11 mouse cellular contexts compared by ENCODE assay signal in genomic region chr11:72338437-72338871, GRCm38 (mm10). TPM values are rescaled to one million over a fixed set of nuclear protein-coding genes. Genes with fewer than 3 reads are reported as not detected.
DNase-seq lines count a peak whose midpoint lies in the region; ATAC-seq and TF ChIP-seq lines count a peak whose summit lies in the region.
"Had no signal": no experiment of that assay in that cellular context is flagged by ENCODE, and none has a peak within 500 bp of the region (broad histone marks: within the 10 kb centered on the region; RNA-seq: fewer than 3 reads in every experiment).

No protein-coding gene starts in this region.

- no peak overlapping the region for H3ac ChIP-seq in myocyte (ENCODE audit: control insufficient read depth, insufficient read length)

- H3K9me3 ChIP-seq in embryonic facial prominence, embryonic 10.5 days = no peaks in the 10 kb centered on the region
- H3K9me3 ChIP-seq in hindbrain, postnatal 0 days (ENCODE audit: low read length) = no peaks in the 10 kb centered on the region
- H3K9me3 ChIP-seq: heart, embryonic 15.5 days; liver, embryonic 13.5 days had no signal

- no peak for TF ChIP-seq POLR2A in myocyte (IDR thresholded peaks at IDR 0.05; ENCODE audit: insufficient read length, low read depth)

- no peak overlapping the region for H3K4me2 ChIP-seq in hindbrain, postnatal 0 days (ENCODE audit: low read depth, low read length)
- no peak overlapping the region for H3K4me2 ChIP-seq in myocyte (ENCODE audit: low read depth)
- H3K4me2 ChIP-seq: heart, embryonic 15.5 days; liver, embryonic 13.5 days had no signal

- H3K36me3 ChIP-seq in embryonic facial prominence, embryonic 10.5 days (replicated peaks) = no peaks in the 10 kb centered on the region
- no peaks in the 10 kb centered on the region for H3K36me3 ChIP-seq in hindbrain, postnatal 0 days (ENCODE audit: insufficient read depth, low read length)
- H3K36me3 ChIP-seq in myocyte (ENCODE audit: control insufficient read depth, insufficient read depth) = no peaks in the 10 kb centered on the region
- H3K36me3 ChIP-seq: heart, embryonic 15.5 days; liver, embryonic 13.5 days had no signal

- peaks cover 6% of the 10 kb centered on the region; the same call in 1 of the 2 replicates for H3K27me3 ChIP-seq in embryonic facial prominence, embryonic 10.5 days (replicated peaks; ENCODE audit: low read depth, poor library complexity, severe bottlenecking)
- H3K27me3 ChIP-seq in hindbrain, postnatal 0 days (ENCODE audit: insufficient read depth, low read length) = no peaks in the 10 kb centered on the region
- no peaks in the 10 kb centered on the region for H3K27me3 ChIP-seq in myocyte (ENCODE audit: control insufficient read depth, insufficient read depth, insufficient read length)
- H3K27me3 ChIP-seq: heart, embryonic 15.5 days; liver, embryonic 13.5 days had no signal

- no peak for TF ChIP-seq CTCF in hindbrain, postnatal 0 days (IDR thresholded peaks at IDR 0.05; ENCODE audit: low read depth)

- intact Hi-C loops in left cerebral cortex, postnatal 4 days (cut with DNase I) = no loop called here
- intact Hi-C loops in left cerebral cortex, postnatal 36 days (cut with DNase I) = no loop called here

- peaks cover 13% of the 10 kb centered on the region for H3K4me1 ChIP-seq in embryonic facial prominence, embryonic 10.5 days
- no peaks in the 10 kb centered on the region for H3K4me1 ChIP-seq in hindbrain, postnatal 0 days (ENCODE audit: insufficient read depth, low read length)
- H3K4me1 ChIP-seq: liver, embryonic 13.5 days had no signal

- no peak overlapping the region; the same call in 1 of the 2 replicates for H3K27ac ChIP-seq in embryonic facial prominence, embryonic 10.5 days (replicated peaks)
- peak overlapping the region; percentile 22; the same call in 1 of the 2 replicates for H3K27ac ChIP-seq in hindbrain, postnatal 0 days
- H3K27ac ChIP-seq: heart, embryonic 15.5 days; liver, embryonic 13.5 days had no signal

- ATAC-seq in hindbrain, postnatal 0 days = peak; percentile 86

- 54% methylated on average over 5 of the region's 5 CpGs for WGBS in embryonic facial prominence, embryonic 10.5 days
- WGBS in hindbrain, postnatal 0 days = 13% methylated on average over 5 of the region's 5 CpGs

- peak; percentile 56 for DNase-seq in left cerebral cortex, postnatal 4 days
- DNase-seq in left cerebral cortex, adult 11 months (ENCODE audit: low spot score) = no peak
- DNase-seq in embryonic facial prominence, embryonic 10.5 days (ENCODE audit: low spot score) = peak; percentile 27
- DNase-seq in hindbrain, postnatal 0 days (ENCODE audit: low spot score) = peak; percentile 72
- no peak for DNase-seq in left cerebral cortex, postnatal 36 days (ENCODE audit: low spot score in 2 of 2)
- DNase-seq in spleen, adult 12 weeks (ENCODE audit: low spot score) = no peak
- DNase-seq: liver, embryonic 13.5 days had no signal

- no peaks in the 10 kb centered on the region for H3K79me2 ChIP-seq in myocyte (ENCODE audit: control insufficient read depth, insufficient read depth)

- no peak overlapping the region for H3K9ac ChIP-seq in hindbrain, postnatal 0 days (replicated peaks; ENCODE audit: low read length)
- H3K9ac ChIP-seq: heart, embryonic 15.5 days; liver, embryonic 13.5 days had no signal

- no peak overlapping the region for H3K4me3 ChIP-seq in embryonic facial prominence, embryonic 10.5 days
- H3K4me3 ChIP-seq in hindbrain, postnatal 0 days (ENCODE audit: low read length) = no peak overlapping the region
- no peak overlapping the region for H3K4me3 ChIP-seq in myocyte
- H3K4me3 ChIP-seq: heart, embryonic 15.5 days; liver, embryonic 13.5 days had no signal

TF ChIP-seq in myocyte, 11 proteins besides CTCF, POLR2A, EP300 and RAD21:
- peak in 1 of 3 experiments; percentile 77 for TF ChIP-seq MYOG (IDR thresholded peaks at IDR 0.05; ENCODE audit: control insufficient read depth in 1 of 3, insufficient read depth in 1 of 3, insufficient read length in 2 of 3, low read depth in 2 of 3)
- TF ChIP-seq MYOD1 (IDR thresholded peaks at IDR 0.05; ENCODE audit: control insufficient read depth in 1 of 3, insufficient read length in 2 of 3, low read depth in 2 of 3) = peak in 2 of 3 experiments; percentile 17 to 56
- no peak for TF ChIP-seq POLR2AphosphoS2 (IDR thresholded peaks at IDR 0.05; ENCODE audit: insufficient read length, low read depth)
- TF ChIP-seq E2F4 (IDR thresholded peaks at IDR 0.05; ENCODE audit: insufficient read depth) = no peak
- TF ChIP-seq TCF12 (IDR thresholded peaks at IDR 0.05; ENCODE audit: insufficient read depth, poor library complexity, severe bottlenecking) = no peak
- TF ChIP-seq SRF (IDR thresholded peaks at IDR 0.05; ENCODE audit: control insufficient read depth, insufficient read length, low read depth) = no peak
- TF ChIP-seq MAX (IDR thresholded peaks at IDR 0.05; ENCODE audit: low read depth) = no peak
- no peak for TF ChIP-seq REST (IDR thresholded peaks at IDR 0.05; ENCODE audit: insufficient read depth, insufficient read length)
- TF ChIP-seq TCF3 (IDR thresholded peaks at IDR 0.05; ENCODE audit: insufficient read length, low read depth) = no peak
- TF ChIP-seq USF1 (IDR thresholded peaks at IDR 0.05; ENCODE audit: low read depth) = no peak
TF ChIP-seq in myocyte: peak in this region for 2.

RNA-seq across cellular contexts. Expression of gene Tekt1, which starts 23.8 kb away (rescaled TPM):
- 1 to 10 TPM; 1.6 to 2.1 TPM for total RNA-seq in left cerebral cortex, postnatal 4 days (2021)
- 6.3 and 7.2 TPM in 2 replicates for polyA plus RNA-seq in embryonic facial prominence, embryonic 10.5 days (2016; fragmentation: Nextera tagmentation; extraction: Ambion mirVana)
- total RNA-seq in hindbrain, postnatal 0 days (2014; rRNA removed) = 2.3 and 5.1 TPM in 2 replicates
- polyA plus RNA-seq in hindbrain, postnatal 0 days (2015; fragmentation: Nextera tagmentation; extraction: Ambion mirVana) = 8.3 and 9.0 TPM in 2 replicates
- polyA plus RNA-seq in myocyte (2012; fragmentation: generic; extraction: Trizol) = not detected
- total RNA-seq in left cerebral cortex, postnatal 36 days (2021) = 1 to 10 TPM; 2.2 to 2.9 TPM
- polyA plus RNA-seq: liver, embryonic 13.5 days had no signal

RNA-seq across cellular contexts. Expression of gene Fbxo39, which starts 24.2 kb away (rescaled TPM):
- total RNA-seq in left cerebral cortex, postnatal 4 days (2021) = not detected
- polyA plus RNA-seq in embryonic facial prominence, embryonic 10.5 days (2016; fragmentation: Nextera tagmentation; extraction: Ambion mirVana) = not detected in 2 replicates
- total RNA-seq in hindbrain, postnatal 0 days (2014; rRNA removed) = 0.42 TPM in 1 of 2 replicates, not detected in the other
- not detected in 2 replicates for polyA plus RNA-seq in hindbrain, postnatal 0 days (2015; fragmentation: Nextera tagmentation; extraction: Ambion mirVana)
- 0.02 TPM for polyA plus RNA-seq in myocyte (2012; fragmentation: generic; extraction: Trizol)
- not detected for total RNA-seq in left cerebral cortex, postnatal 36 days (2021)
- total RNA-seq: common myeloid progenitor, adult 5-6 weeks; layer of hippocampus, postnatal 10 days had no signal
- polyA plus RNA-seq: heart, embryonic 15.5 days; liver, embryonic 13.5 days had no signal

RNA-seq across cellular contexts. Expression of gene Xaf1, which starts 37.0 kb away (rescaled TPM):
- total RNA-seq in left cerebral cortex, postnatal 4 days (2021) = 1 to 10 TPM in 1 of 2 experiments, under 1 TPM in 1; 0.70 to 1.2 TPM
- polyA plus RNA-seq in embryonic facial prominence, embryonic 10.5 days (2016; fragmentation: Nextera tagmentation; extraction: Ambion mirVana) = 3.2 and 3.4 TPM in 2 replicates
- total RNA-seq in hindbrain, postnatal 0 days (2014; rRNA removed) = 0.47 and 4.5 TPM in 2 replicates
- polyA plus RNA-seq in hindbrain, postnatal 0 days (2015; fragmentation: Nextera tagmentation; extraction: Ambion mirVana) = 5.5 and 10.0 TPM in 2 replicates
- 5.9 TPM for polyA plus RNA-seq in myocyte (2012; fragmentation: generic; extraction: Trizol)
- total RNA-seq in left cerebral cortex, postnatal 36 days (2021) = 1 to 10 TPM; 6.2 to 6.6 TPM

Comparison
In these comparisons a context has a peak if more than half of its experiments do, and no peak if none do; other contexts are left out.
1. DNase-seq: peak in left cerebral cortex, postnatal 4 days (single experiment), embryonic facial prominence, embryonic 10.5 days (single experiment) and hindbrain, postnatal 0 days (single experiment); none in left cerebral cortex, adult 11 months (single experiment), left cerebral cortex, postnatal 36 days (0 of 2) and spleen, adult 12 weeks (single experiment).